Mouse (Mus musculus) myocyte (in vitro differentiated cells): ENCODE data around the gene Csf3r. TPM values are rescaled to one million over a fixed set of nuclear protein-coding genes. Genes with fewer than 3 reads are reported as not detected.

Experiments
- H3K27me3 ChIP-seq: one replicate; pipeline ENCODE4 v1.6.1; 2011; ENCODE audit not compliant: control insufficient read depth, insufficient read depth, insufficient read length
- H3K36me3 ChIP-seq: one replicate; pipeline ENCODE4 v1.6.1; 2011; ENCODE audit not compliant: control insufficient read depth, insufficient read depth
- H3K4me2 ChIP-seq: one replicate; pipeline ENCODE4 v1.6.1; 2011; ENCODE audit warnings: low read depth, control low read depth
- H3K4me3 ChIP-seq: one replicate; pipeline ENCODE4 v1.5.1; 2011; ENCODE audit warnings: mild to moderate bottlenecking, control low read depth, moderate library complexity
- H3K79me2 ChIP-seq: one replicate; pipeline ENCODE4 v1.6.1; 2011; ENCODE audit not compliant: control insufficient read depth, insufficient read depth
- H3ac ChIP-seq: one replicate; pipeline ENCODE4 v1.6.1; 2011; ENCODE audit not compliant: control insufficient read depth, insufficient read length
- CEBPB ChIP-seq: IDR thresholded peaks from 2 replicates; pipeline ENCODE4 v1.6.1; 2011; ENCODE audit warnings: mild to moderate bottlenecking, moderate library complexity; ENCODE audit not compliant: poor library complexity, insufficient read depth, severe bottlenecking
- E2F4 ChIP-seq: IDR thresholded peaks from one replicate; pipeline ENCODE4 v1.6.1; 2011; ENCODE audit warnings: mild to moderate bottlenecking, control low read depth, moderate library complexity; ENCODE audit not compliant: insufficient read depth
- MAX ChIP-seq: IDR thresholded peaks from one replicate; pipeline ENCODE4 v1.6.1; 2011; ENCODE audit warnings: low read depth, mild to moderate bottlenecking, control low read depth
- MYOD1 ChIP-seq, 3 experiments: IDR thresholded peaks; one replicate each; pipeline ENCODE4 v1.6.1; 2011; ENCODE audit warnings: control low read depth in 2 of 3, low read depth in 2 of 3, mild to moderate bottlenecking in 2 of 3, moderate library complexity in 1 of 3; ENCODE audit not compliant: insufficient read length in 2 of 3, control insufficient read depth in 1 of 3
- MYOG ChIP-seq, 3 experiments: IDR thresholded peaks; one replicate each; pipeline ENCODE4 v1.6.1; 2011; ENCODE audit warnings: control low read depth in 2 of 3, low read depth in 2 of 3, mild to moderate bottlenecking in 2 of 3; ENCODE audit not compliant: insufficient read length in 2 of 3, control insufficient read depth in 1 of 3, insufficient read depth in 1 of 3
- POLR2A ChIP-seq: IDR thresholded peaks from one replicate; pipeline ENCODE4 v1.6.1; 2011; ENCODE audit warnings: low read depth, mild to moderate bottlenecking, control low read depth, moderate library complexity; ENCODE audit not compliant: insufficient read length
- POLR2AphosphoS2 ChIP-seq: IDR thresholded peaks from one replicate; pipeline ENCODE4 v1.6.1; 2011; ENCODE audit warnings: low read depth, control low read depth; ENCODE audit not compliant: insufficient read length
- REST ChIP-seq: IDR thresholded peaks from one replicate; pipeline ENCODE4 v1.6.1; 2011; ENCODE audit warnings: mild to moderate bottlenecking, control low read depth, moderate library complexity; ENCODE audit not compliant: insufficient read depth, insufficient read length
- SRF ChIP-seq: IDR thresholded peaks from one replicate; pipeline ENCODE4 v1.6.1; 2011; ENCODE audit warnings: low read depth; ENCODE audit not compliant: control insufficient read depth, insufficient read length
- TCF12 ChIP-seq: IDR thresholded peaks from one replicate; pipeline ENCODE4 v1.6.1; 2011; ENCODE audit warnings: mild to moderate bottlenecking, control low read depth; ENCODE audit not compliant: poor library complexity, insufficient read depth, severe bottlenecking
- TCF3 ChIP-seq: IDR thresholded peaks from one replicate; pipeline ENCODE4 v1.6.1; 2011; ENCODE audit warnings: low read depth, control low read depth; ENCODE audit not compliant: insufficient read length
- USF1 ChIP-seq: IDR thresholded peaks from one replicate; pipeline ENCODE4 v1.6.1; 2011; ENCODE audit warnings: low read depth, mild to moderate bottlenecking, control low read depth, moderate library complexity
- polyA plus RNA-seq: library from polyadenylated mRNA; unstranded; fragments of >200 nt; fragmentation: generic; extraction: Trizol; gene quantifications from one replicate; pipeline ENCODE4 v1.2.1, GENCODE M21; 2012; ENCODE audit warnings: missing spikeins

Csf3r gene
- polyA plus RNA-seq, 1 experiment = not detected

DNA sequence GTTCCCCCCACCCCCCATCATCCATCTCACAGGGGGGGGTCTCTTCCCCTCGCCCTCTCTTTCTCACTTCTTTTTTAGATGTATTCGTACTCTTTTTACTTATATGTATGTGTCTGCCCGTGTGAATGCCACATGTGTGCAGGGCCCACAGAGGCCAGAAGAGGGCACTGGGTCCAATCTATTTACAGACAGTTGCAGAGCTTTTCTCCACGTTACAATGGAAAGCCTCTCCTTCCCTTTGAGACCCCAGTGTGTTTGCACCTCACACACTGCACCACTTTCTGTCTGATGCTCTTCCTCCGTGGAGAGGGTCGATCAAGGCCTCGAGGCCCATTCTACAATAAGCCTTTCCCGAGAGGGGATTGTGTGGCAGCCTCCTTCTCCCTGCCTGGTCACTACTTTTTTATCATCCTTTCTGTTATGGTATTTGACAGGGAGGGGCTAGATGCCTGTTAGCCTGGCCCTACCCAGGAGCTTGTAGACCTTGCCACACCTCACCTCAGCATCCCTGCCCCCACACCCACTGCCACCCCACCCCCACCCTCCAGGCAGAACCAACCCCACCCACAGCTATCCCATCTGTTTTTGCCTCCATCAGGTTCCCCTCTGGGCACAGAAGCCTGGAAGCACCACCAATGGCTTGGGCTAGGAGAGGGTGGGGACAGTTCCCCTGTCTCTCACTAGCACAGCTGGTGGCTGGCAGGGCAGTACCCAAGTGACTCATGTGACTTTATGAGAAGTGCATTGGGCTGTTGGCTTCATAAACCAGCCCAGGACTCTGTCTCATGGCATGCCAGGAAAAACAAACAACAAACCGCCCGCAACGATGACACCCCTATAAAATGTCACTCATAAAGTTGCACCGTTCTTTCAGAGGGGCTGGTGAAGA lies 22.8 kb upstream of the Csf3r start:
- Histone ChIP-seq H3K36me3 (no peaks in the 10 kb centered on the region), H3K4me3 (no peak overlapping the region), H3K79me2 (no peaks in the 10 kb centered on the region), H3K27me3 (peaks cover 4% of the 10 kb centered on the region), H3K4me2 (no peak overlapping the region), H3ac (no peak overlapping the region)
- TF ChIP-seq MYOG (IDR thresholded peaks at IDR 0.05; ENCODE audit: control insufficient read depth in 1 of 3, insufficient read depth in 1 of 3, insufficient read length in 2 of 3, low read depth in 2 of 3) = peak in 2 of 3 experiments; percentile 7 to 54
- no peak for TF ChIP-seq TCF3
- TF ChIP-seq E2F4 = no peak
- no peak for TF ChIP-seq USF1
- TF ChIP-seq MYOD1 (IDR thresholded peaks at IDR 0.05; ENCODE audit: control insufficient read depth in 1 of 3, insufficient read length in 2 of 3, low read depth in 2 of 3) = peak in 1 of 3 experiments; percentile 54

- H3K27me3 ChIP-seq = peaks cover 40% of the 10 kb centered on the region
- no peaks in the 10 kb centered on the region for H3K36me3 ChIP-seq
- no peak for TF ChIP-seq MYOD1 (IDR thresholded peaks at IDR 0.05; ENCODE audit: control insufficient read depth in 1 of 3, insufficient read length in 2 of 3, low read depth in 2 of 3)
- H3K4me2 ChIP-seq = no peak overlapping the region
- no peak overlapping the region for H3ac ChIP-seq
- H3K4me3 ChIP-seq = no peak overlapping the region
- H3K79me2 ChIP-seq = no peaks in the 10 kb centered on the region
Measured at GRCm38 (mm10) chr4:126017676-126018332, 6.5 kb upstream of the Csf3r start.

GRCm38 (mm10) chr4:126018966-126019538 lies 5.3 kb upstream of the Csf3r start:
- H3ac ChIP-seq = no peak overlapping the region
- H3K27me3 ChIP-seq = peaks cover 45% of the 10 kb centered on the region
- H3K79me2 ChIP-seq = no peaks in the 10 kb centered on the region
- no peak for TF ChIP-seq E2F4
- no peak for TF ChIP-seq POLR2AphosphoS2
- no peak for TF ChIP-seq MAX
- no peak for TF ChIP-seq SRF
- no peak for TF ChIP-seq MYOG (IDR thresholded peaks at IDR 0.05; ENCODE audit: control insufficient read depth in 1 of 3, insufficient read depth in 1 of 3, insufficient read length in 2 of 3, low read depth in 2 of 3)
- TF ChIP-seq CEBPB = no peak
- TF ChIP-seq REST = no peak
- no peak for TF ChIP-seq POLR2A
- no peak for TF ChIP-seq MYOD1 (IDR thresholded peaks at IDR 0.05; ENCODE audit: control insufficient read depth in 1 of 3, insufficient read length in 2 of 3, low read depth in 2 of 3)
- H3K4me3 ChIP-seq = no peak overlapping the region
- no peaks in the 10 kb centered on the region for H3K36me3 ChIP-seq
- no peak overlapping the region for H3K4me2 ChIP-seq

DNA sequence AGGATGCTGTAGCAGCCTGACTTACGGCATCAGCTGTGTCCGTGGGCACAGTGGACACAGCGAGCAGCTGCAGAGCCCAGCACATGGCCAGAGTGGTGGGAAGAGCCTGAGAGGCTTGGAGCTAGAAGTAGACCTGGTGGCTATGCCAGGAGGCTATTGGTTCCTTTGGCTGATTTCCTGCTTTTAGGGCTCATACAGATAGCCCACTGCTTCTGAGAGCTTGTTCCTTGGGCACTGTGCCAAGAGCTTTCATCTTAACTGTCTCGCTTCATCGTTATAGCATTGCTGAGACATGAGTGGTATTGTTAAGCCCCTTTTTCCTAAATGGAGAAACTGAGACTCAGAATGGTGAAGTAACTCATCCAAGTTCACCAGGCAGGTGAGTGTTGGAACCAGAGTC lies 1.5 kb downstream of the Csf3r start:
- Histone ChIP-seq H3K79me2 (no peaks in the 10 kb centered on the region), H3K4me2 (no peak overlapping the region), H3K36me3 (no peaks in the 10 kb centered on the region), H3K27me3 (peaks cover 38% of the 10 kb centered on the region), H3ac (no peak overlapping the region), H3K4me3 (no peak overlapping the region)
- no peak for TF ChIP-seq USF1
- TF ChIP-seq E2F4 = no peak
- no peak for TF ChIP-seq MAX
- TF ChIP-seq POLR2AphosphoS2 = no peak
- no peak for TF ChIP-seq TCF3
- TF ChIP-seq SRF = no peak
- TF ChIP-seq CEBPB = no peak
- TF ChIP-seq TCF12 = no peak
- TF ChIP-seq MYOG (IDR thresholded peaks at IDR 0.05; ENCODE audit: control insufficient read depth in 1 of 3, insufficient read depth in 1 of 3, insufficient read length in 2 of 3, low read depth in 2 of 3) = no peak
- no peak for TF ChIP-seq POLR2A
- TF ChIP-seq REST = no peak
- TF ChIP-seq MYOD1 (IDR thresholded peaks at IDR 0.05; ENCODE audit: control insufficient read depth in 1 of 3, insufficient read length in 2 of 3, low read depth in 2 of 3) = no peak

DNA sequence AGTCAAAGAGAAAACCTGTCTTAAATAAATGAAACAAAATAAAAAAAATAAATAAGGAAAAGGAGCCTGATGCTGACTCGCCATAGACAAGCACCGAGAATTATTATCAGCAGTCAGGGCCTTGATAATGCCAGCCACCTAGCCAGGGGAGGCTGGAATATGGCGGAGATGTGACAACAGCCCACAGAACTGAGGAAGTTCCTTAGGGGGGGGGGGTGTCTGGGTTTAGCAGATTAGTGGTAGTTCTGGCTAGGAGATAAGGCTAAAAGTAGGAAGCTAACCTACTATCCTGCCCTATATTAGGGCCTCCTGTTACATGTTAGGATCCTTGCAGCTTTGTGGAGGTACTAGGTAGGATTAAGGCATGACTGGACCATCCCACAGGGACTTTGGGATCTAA lies 3.6 kb downstream of the Csf3r start:
- H3K27me3 ChIP-seq = peaks cover 51% of the 10 kb centered on the region
- TF ChIP-seq CEBPB (no peak), POLR2A (no peak), E2F4 (no peak), REST (no peak), MYOD1 (IDR thresholded peaks at IDR 0.05; ENCODE audit: control insufficient read depth in 1 of 3, insufficient read length in 2 of 3, low read depth in 2 of 3) (no peak), MAX (no peak), SRF (no peak), MYOG (IDR thresholded peaks at IDR 0.05; ENCODE audit: control insufficient read depth in 1 of 3, insufficient read depth in 1 of 3, insufficient read length in 2 of 3, low read depth in 2 of 3) (no peak), TCF3 (no peak), TCF12 (no peak), USF1 (no peak), POLR2AphosphoS2 (no peak)

More for the DNA sequence above, 3.6 kb downstream of the Csf3r start:
- H3K36me3 ChIP-seq = no peaks in the 10 kb centered on the region
- no peak overlapping the region for H3K4me2 ChIP-seq
- H3K4me3 ChIP-seq = no peak overlapping the region
- no peak overlapping the region for H3ac ChIP-seq
- H3K79me2 ChIP-seq = no peaks in the 10 kb centered on the region
